Mouse (Mus musculus) hindbrain, embryonic 10.5 days (tissue): ENCODE data around the gene Tjp1. TPM values are rescaled to one million over a fixed set of nuclear protein-coding genes. Genes with fewer than 3 reads are reported as not detected.

Source experiments
- DNase-seq: peaks from one replicate; pipeline ENCODE4 v3.0.0-alpha.2; 2017; ENCODE audit warnings: low spot score
- H3K27ac ChIP-seq: fragments of 300-500 bp; sonication (generic); 2 replicates; pipeline ENCODE4 v1.5.1; 2016; ENCODE audit warnings: mild to moderate bottlenecking, moderate library complexity
- H3K27me3 ChIP-seq: fragments of 300-500 bp; sonication (generic); 2 replicates; pipeline ENCODE4 v1.6.1; 2016; ENCODE audit warnings: mild to moderate bottlenecking; ENCODE audit not compliant: poor library complexity, insufficient read depth, severe bottlenecking
- H3K36me3 ChIP-seq: fragments of 300-500 bp; sonication (generic); 2 replicates; pipeline ENCODE4 v1.6.1; 2016; ENCODE audit warnings: mild to moderate bottlenecking, moderate library complexity
- H3K4me1 ChIP-seq: fragments of 300-500 bp; sonication (generic); replicated peaks from 2 replicates; pipeline ENCODE4 v1.6.1; 2016; ENCODE audit warnings: mild to moderate bottlenecking
- H3K4me3 ChIP-seq: fragments of 300-500 bp; sonication (generic); 2 replicates; pipeline ENCODE4 v1.5.1; 2016; ENCODE audit warnings: mild to moderate bottlenecking, moderate library complexity
- H3K9me3 ChIP-seq: fragments of 300-500 bp; sonication (generic); 2 replicates; pipeline ENCODE4 v1.6.1; 2016; ENCODE audit warnings: mild to moderate bottlenecking, moderate library complexity
- WGBS: fragments of 180-500 bp; shearing (Covaris S2); methylation state at CpG from one replicate; pipeline ENCODE4 v1.1.7; 2016; 5-methylcytosine and 5-hydroxymethylcytosine counted together
- polyA plus RNA-seq: library from polyadenylated mRNA; unstranded; fragments of >200 nt; fragmentation: Nextera tagmentation; extraction: Ambion mirVana; gene quantifications from 2 replicates; pipeline ENCODE4 v1.2.1, GENCODE M21; 2016

The Tjp1 gene
- polyA plus RNA-seq, 1 experiment from 2014 or later = 19.0 TPM

DNA sequence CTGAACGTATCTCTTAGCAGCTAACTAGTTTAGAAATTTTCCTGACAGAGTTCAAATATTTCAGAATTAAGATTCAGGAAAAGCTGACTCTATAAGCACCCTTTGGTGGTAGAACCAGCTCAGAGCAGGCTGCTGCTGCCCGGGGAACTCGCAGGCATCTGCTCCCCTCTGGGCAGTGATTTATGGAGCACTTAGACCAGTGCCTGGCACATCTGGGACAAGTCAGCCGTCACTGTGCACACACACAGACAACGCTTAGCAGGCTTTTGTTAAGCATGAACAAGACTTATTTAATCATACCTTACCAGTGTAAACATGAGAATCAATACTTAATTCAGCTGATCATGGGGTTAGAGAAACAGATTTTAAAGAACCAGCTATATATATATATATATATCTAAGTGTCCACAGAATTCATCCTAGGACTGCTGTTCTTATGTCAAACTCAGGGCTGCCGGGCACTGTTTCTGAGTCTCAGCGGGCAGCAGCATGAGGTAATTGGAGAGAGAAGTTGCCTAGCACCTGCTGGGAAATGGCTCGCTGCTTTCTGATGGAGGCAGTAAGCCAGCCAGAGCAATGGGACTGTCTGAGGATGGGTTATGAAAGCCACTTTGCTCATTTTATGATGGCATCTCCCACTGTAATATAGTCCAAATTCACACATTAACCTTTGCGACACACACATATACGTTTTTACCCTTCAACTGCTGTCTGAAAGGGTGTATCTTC lies 14.0 kb downstream of the Tjp1 start:
- Histone ChIP-seq H3K4me3 (no peak overlapping the region), H3K27ac (no peak overlapping the region), H3K4me1 (0 out of 2 replicates have a peak, but pooled peaks cover 5% of the 10 kb centered on the region), H3K9me3 (no peaks in the 10 kb centered on the region), H3K27me3 (0 out of 2 replicates have a peak, but pooled peaks cover 3% of the 10 kb centered on the region), H3K36me3 (no peaks in the 10 kb centered on the region)
- 64% methylated on average over 10 of the region's 10 CpGs for WGBS
- no peak for DNase-seq

DNA sequence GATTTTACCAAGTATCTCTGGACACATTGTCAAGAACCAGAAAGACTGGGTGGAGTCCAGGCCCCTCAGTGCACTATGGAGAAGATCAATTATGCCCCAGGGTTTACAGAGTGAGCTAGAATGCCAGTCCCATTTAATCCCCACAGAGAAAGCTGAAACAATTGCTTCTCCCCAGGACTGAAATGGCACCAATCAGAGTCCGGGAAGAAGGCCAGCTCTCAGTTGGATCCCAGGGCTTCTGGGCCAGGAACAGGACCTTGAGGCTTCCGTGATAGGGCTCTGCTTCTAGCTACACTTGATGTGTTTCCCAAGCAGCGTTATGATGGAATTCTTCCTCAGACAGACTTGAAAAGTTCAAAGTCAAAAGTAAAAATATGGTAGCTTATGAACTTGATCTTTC lies 18.2 kb downstream of the Tjp1 start:
- Histone ChIP-seq H3K9me3 (no peaks in the 10 kb centered on the region), H3K36me3 (no peaks in the 10 kb centered on the region), H3K4me3 (no peak overlapping the region), H3K27ac (no peak overlapping the region), H3K27me3 (no peaks in the 10 kb centered on the region), H3K4me1 (0 out of 2 replicates have a peak, but pooled peaks cover 5% of the 10 kb centered on the region)
- DNase-seq = no peak
- 63% methylated on average over 3 of the region's 3 CpGs for WGBS

DNA sequence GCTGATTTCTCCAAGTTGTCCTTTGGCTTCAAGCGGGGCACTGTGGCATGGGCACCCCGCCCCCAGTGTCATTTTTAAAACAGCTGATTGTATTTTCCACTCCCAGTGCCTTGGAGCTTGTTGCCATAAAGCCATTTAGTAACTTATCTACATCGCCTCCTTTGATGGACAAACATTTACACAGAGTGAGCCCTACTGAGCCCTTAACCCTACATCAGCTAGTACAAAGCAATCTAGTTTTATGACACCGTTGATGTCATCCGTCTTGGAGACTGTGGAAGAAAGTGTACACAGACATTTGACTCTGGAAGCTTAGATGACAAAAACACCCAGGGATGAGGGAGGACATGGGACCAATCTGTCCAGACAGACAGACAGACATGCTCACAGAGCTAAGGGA lies 20.2 kb downstream of the Tjp1 start:
- Histone ChIP-seq H3K27me3 (no peaks in the 10 kb centered on the region), H3K36me3 (no peaks in the 10 kb centered on the region), H3K4me1 (no peaks in the 10 kb centered on the region; the same call in 1 of the 2 replicates), H3K27ac (no peak overlapping the region), H3K9me3 (no peaks in the 10 kb centered on the region), H3K4me3 (no peak overlapping the region)
- 93% methylated on average over 5 of the region's 5 CpGs for WGBS
- DNase-seq = no peak

DNA sequence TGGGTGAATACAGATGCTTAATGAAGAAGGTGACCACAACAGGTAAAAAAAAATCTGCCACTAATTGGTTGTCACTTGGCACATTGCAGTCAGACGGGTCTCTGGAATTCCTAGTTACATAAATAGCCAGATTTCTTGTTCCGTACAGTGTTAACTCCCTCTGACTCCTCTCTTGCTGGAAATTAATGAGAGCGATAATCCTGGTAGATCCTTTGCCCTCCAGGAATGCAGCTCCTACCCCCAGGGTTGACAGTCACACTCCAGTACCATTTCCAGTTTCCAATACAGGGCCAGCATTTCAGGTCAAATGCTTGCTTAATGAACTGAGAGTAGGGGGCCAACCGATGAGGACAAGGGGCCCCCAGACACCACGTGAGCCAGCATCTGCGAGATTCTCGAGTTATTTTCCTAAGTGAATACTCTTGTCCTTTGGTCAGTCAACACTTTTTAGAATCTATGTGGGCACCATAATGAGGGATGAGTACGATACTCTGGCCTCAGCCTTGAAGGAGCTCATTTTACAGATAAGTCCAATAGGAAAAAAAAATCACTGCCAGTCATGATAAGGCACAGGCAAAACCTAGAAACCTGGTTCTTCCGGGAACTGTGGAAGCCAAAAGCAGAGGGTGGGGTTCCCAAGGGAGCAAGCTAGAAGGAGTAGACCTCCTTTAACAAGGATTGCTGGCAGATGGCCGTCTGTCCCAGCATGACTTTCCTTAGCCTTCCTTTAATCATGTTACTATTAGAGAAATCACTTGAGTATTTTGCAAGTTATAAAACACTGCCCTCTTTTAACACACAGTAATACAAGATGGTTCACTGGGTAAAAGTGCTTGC lies 24.9 kb downstream of the Tjp1 start:
- Histone ChIP-seq H3K27me3 (no peaks in the 10 kb centered on the region), H3K27ac (no peak overlapping the region), H3K4me1 (peaks cover 5% of the 10 kb centered on the region), H3K36me3 (no peaks in the 10 kb centered on the region), H3K9me3 (no peaks in the 10 kb centered on the region), H3K4me3 (no peak overlapping the region)
- WGBS = 80% methylated on average over 10 of the region's 10 CpGs
- no peak for DNase-seq

DNA sequence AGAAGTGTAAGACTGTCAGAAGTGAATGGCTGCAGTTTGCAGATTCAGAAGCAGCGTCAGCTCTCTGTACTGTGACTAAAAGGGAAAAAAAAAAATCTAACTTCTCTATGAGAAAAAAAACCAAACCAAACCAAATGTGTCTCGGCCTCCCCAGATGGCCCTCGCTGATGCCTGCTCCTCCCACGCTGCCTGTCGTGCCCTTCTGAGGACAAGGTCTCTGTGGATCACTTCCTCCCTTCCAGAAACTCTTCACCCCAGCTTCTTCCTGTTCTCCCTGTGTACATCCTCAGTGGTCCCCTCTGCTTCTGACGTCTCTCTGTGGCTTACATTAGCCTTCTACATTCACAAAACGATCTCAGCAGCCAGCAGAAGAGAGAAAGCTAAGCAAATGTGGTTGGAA lies 26.8 kb downstream of the Tjp1 start:
- peaks cover 5% of the 10 kb centered on the region for H3K4me1 ChIP-seq
- no peaks in the 10 kb centered on the region for H3K36me3 ChIP-seq
- no peak for DNase-seq
- no peak overlapping the region for H3K4me3 ChIP-seq
- 73% methylated on average over 7 of the region's 7 CpGs for WGBS
- no peaks in the 10 kb centered on the region for H3K27me3 ChIP-seq
- no peaks in the 10 kb centered on the region for H3K9me3 ChIP-seq
- no peak overlapping the region for H3K27ac ChIP-seq

DNA sequence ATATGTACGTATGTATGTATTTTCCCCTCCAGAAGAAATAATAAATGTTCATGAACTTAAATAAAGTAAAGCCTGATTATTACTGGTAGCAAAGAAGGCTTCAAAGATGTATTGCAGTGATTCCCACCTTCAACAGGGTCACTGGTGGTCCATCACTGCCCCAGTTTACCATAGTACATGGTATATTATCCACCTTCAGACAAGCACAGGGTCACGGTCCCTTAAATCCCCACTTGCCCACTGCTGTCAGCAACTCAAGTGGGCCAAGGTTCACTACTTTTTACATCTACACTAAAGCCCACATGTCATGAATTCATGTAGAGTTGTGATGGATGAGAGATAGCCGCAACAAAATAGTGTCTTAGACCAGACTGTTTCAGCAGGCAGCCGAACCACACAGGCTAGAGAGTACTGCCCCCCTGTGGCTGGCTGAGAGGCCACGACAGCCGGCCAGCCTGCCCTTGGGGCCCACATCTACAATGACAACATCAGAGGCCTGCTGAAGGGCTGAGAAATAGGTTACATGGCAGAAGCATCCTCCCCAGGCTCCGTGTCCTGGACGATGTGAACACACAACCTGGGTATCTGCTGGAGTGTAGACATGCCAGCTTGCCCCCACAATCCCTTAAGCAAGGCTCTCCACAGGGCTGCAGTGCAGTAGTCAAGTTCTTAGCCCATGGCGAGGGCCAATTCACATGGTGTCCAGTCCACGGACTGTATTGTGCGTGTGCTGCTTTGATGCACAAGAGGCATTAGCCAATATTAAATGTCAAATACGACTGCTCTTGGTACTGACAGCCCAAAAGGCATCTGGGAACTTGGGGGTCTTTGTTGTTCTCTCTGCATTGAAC lies 29.6 kb downstream of the Tjp1 start:
- no peaks in the 10 kb centered on the region for H3K9me3 ChIP-seq
- H3K4me1 ChIP-seq = peaks cover 5% of the 10 kb centered on the region
- H3K36me3 ChIP-seq = no peaks in the 10 kb centered on the region
- 54% methylated on average over 12 of the region's 12 CpGs for WGBS
- no peak overlapping the region for H3K4me3 ChIP-seq
- DNase-seq = peak; percentile 72
- 0 out of 2 replicates have a peak overlapping the region, but pooled peaks have one; percentile 8 for H3K27ac ChIP-seq
- no peaks in the 10 kb centered on the region for H3K27me3 ChIP-seq

DNA sequence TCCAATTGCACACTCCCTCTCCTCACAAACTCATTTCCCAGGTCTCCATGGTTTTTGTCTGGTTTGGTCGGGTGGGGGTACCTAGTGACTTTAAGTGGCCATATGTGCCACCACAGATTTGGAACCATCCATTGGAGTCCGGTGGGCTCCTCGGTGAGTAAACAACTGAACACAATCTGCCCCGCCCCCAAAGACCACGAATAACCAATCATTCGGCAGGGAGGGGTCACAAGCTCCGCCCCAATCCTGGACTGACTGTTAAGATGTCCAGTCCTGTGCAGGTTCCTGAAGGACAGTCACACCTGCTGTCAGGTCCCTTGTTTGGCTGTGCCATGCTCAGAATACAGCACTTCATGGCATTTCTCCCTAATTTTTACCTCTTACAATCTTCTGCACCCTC lies 37.1 kb downstream of the Tjp1 start:
- no peak overlapping the region for H3K27ac ChIP-seq
- WGBS = 80% methylated on average over 7 of the region's 7 CpGs
- H3K4me3 ChIP-seq = no peak overlapping the region
- H3K27me3 ChIP-seq = no peaks in the 10 kb centered on the region
- H3K4me1 ChIP-seq = peaks cover 7% of the 10 kb centered on the region
- no peaks in the 10 kb centered on the region for H3K36me3 ChIP-seq
- no peak for DNase-seq
- no peaks in the 10 kb centered on the region for H3K9me3 ChIP-seq

DNA sequence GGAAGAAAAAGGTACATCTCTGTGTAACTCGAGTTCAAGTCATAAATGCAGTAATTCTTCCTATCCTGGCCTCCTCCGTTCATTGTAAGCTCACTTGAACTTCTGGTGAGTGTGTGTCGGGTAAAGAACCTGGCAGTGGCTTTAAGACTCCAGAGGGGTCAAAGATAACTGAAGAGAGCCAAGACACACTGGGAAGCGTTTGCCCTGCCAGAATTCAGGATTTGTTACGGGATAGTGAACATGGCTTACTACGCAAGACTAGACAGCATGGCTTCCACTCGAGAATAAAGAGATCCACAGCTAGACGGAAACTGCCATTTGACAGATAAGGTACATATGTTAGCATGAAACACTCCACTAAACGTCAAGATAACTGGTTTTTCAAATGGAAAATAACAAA lies 37.8 kb downstream of the Tjp1 start:
- H3K27me3 ChIP-seq = no peaks in the 10 kb centered on the region
- DNase-seq = no peak
- no peaks in the 10 kb centered on the region for H3K9me3 ChIP-seq
- 84% methylated on average over 9 of the region's 9 CpGs for WGBS
- H3K4me1 ChIP-seq = peaks cover 7% of the 10 kb centered on the region
- H3K4me3 ChIP-seq = no peak overlapping the region
- no peaks in the 10 kb centered on the region for H3K36me3 ChIP-seq
- H3K27ac ChIP-seq = no peak overlapping the region

DNA sequence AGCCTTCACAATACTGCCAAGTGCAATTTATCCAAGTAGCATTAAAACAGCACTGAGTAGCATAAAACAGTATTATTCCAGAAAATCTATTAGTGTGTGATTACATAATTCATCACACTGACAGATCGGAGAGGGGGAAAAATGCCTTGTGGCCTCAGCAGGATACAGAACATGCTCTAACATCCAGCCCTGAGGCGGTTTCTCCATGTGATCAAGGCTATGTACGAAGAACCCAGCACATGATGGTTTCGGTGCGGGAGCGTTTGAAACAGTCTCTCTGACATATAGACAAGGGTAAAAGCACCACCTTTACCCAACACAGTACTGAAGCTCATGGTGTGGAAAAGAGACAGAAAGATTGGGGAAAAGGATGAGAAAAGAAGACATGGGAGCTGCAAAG lies 38.4 kb downstream of the Tjp1 start:
- Histone ChIP-seq H3K9me3 (no peaks in the 10 kb centered on the region), H3K4me1 (peaks cover 7% of the 10 kb centered on the region), H3K27ac (no peak overlapping the region), H3K27me3 (no peaks in the 10 kb centered on the region), H3K4me3 (no peak overlapping the region), H3K36me3 (no peaks in the 10 kb centered on the region)
- no peak for DNase-seq
- 93% methylated on average over 6 of the region's 6 CpGs for WGBS

DNA sequence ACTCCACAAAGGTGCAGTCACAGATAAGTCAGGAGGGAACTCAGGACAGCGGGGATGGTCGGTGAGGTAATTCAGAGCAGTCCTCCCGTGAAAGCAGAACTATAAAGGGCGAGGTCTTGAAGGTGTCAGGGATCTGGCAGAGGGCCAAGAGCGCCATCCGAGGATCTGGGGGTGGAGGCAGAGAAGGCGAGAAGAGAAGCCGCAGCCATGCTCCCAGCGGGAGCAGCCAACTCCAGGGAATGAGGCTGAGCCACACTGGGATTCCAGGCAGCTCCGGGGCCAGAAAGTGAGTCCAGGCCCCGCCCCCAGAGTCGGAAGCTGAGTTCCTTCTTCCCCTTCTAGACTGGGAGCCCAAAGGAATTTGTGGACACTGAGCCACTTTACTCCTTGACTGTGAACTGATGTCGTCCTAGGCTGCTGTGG lies 41.3 kb downstream of the Tjp1 start:
- H3K27ac ChIP-seq = peak overlapping the region; percentile 37; the same call in 1 of the 2 replicates
- no peaks in the 10 kb centered on the region for H3K36me3 ChIP-seq
- 13% methylated on average over 13 of the region's 13 CpGs for WGBS
- DNase-seq = peak; percentile 19
- no peaks in the 10 kb centered on the region for H3K27me3 ChIP-seq
- no peaks in the 10 kb centered on the region for H3K9me3 ChIP-seq
- peak overlapping the region; percentile 23 for H3K4me3 ChIP-seq
- H3K4me1 ChIP-seq = peaks cover 7% of the 10 kb centered on the region

DNA sequence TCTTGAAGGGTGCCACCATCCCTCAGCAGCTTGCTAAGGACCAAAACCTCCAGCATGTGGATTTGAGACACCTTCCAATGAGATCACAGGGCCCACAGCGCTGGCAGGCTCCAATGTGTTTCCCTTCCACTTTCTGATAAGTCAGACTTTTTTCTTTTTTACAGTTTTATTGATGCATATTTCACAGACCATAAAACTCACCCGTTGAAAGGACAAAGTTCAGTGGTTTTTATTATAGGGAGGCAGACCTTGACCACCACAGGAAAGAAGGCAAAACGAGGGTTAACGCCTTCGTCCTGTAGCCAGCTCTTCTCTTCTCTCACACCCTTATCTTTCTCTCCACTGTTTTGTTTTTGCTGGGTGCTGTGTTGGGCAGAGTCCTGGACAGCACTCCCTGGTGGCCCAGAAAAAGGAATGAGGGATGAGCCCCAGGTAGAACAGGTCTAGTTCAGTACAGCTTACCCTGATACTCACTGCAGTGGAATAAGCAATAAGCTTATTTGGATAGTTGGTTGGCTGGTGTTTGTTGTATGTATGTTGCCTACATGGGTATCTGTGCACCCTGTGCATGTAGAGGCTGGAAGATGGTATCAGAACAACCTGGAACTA lies 43.3 kb downstream of the Tjp1 start:
- DNase-seq = no peak
- Histone ChIP-seq H3K4me3 (no peak overlapping the region), H3K36me3 (no peaks in the 10 kb centered on the region), H3K27ac (no peak overlapping the region), H3K4me1 (peaks cover 7% of the 10 kb centered on the region), H3K27me3 (no peaks in the 10 kb centered on the region), H3K9me3 (no peaks in the 10 kb centered on the region)
- 77% methylated on average over 5 of the region's 5 CpGs for WGBS

DNA sequence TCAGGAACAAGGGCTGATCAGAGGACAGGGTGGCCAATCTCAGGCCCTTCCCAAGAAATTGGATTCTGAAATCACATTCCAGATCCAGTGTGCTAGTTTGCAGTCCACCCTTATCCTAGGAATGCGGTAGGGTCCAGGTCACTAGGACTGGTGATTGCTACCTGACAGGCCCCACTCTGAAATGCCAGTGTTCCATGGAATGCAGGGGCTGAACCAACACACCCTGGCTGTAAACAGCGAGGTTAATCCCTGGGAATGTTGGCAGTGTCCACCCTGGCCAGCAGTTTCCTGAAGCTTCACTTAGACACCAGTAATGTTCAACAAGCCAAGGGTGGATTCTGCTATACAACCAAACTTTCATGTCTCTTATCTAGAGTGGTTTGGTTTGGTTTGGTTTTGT lies 45.4 kb downstream of the Tjp1 start:
- no peaks in the 10 kb centered on the region for H3K27me3 ChIP-seq
- no peaks in the 10 kb centered on the region for H3K36me3 ChIP-seq
- H3K4me3 ChIP-seq = no peak overlapping the region
- H3K4me1 ChIP-seq = peaks cover 7% of the 10 kb centered on the region
- no peaks in the 10 kb centered on the region for H3K9me3 ChIP-seq
- 71% methylated on average over 2 of the region's 2 CpGs for WGBS
- DNase-seq = no peak
- no peak overlapping the region for H3K27ac ChIP-seq
